Mouse (Mus musculus) gastrocnemius, postnatal 14 days (tissue): ENCODE results near the gene Rasal3. TPM values are rescaled to one million over a fixed set of nuclear protein-coding genes. Genes with fewer than 3 reads are reported as not detected.
A peak's percentile ranks its signal among the peaks of the same experiment; 100 is the strongest.

Source experiments
- DNase-seq: peaks from one replicate; pipeline ENCODE4 v3.0.0; 2021; ENCODE audit warnings: mixed read lengths
- intact Hi-C: fragments of 180-260 bp; cut with DNase I; formaldehyde crosslinking; loops from one replicate; pipeline ENCODE4 v1.15.1; 2025; ENCODE audit warnings: low total_unique reads
- total RNA-seq, 2 experiments: library from RNA; stranded (reverse); gene quantifications; 2 replicates each; pipeline ENCODE4 v1.2.3; 2021

Rasal3 gene
- total RNA-seq, 2 experiments from 2014 or later: 0.14 TPM; not detected in 1

- intact Hi-C loops: loop anchor here (10.0 kb wide), 1 partner anchor 89 kb away; no protein-coding TSS in a partner anchor
- no peak for DNase-seq
Measured at GRCm38 (mm10) chr17:32396266-32396665, 7.1 kb downstream of the Rasal3 start.

- intact Hi-C loops: loop anchor here (10.0 kb wide), 1 partner anchor 91 kb away; no protein-coding TSS in a partner anchor
Measured at GRCm38 (mm10) chr17:32393944-32394343, 9.4 kb downstream of the Rasal3 start.

GRCm38 (mm10) chr17:32389101-32389659 lies 14.2 kb downstream of the Rasal3 start, which contains the start of gene Wiz:
Gene Wiz, minus strand, starts transcription at chr17:32389439.
- DNase-seq: peak; percentile 97
- intact Hi-C loops: no loop called here

More at GRCm38 (mm10) chr17:32393944-32394343, 9.4 kb downstream of the Rasal3 start:
- no peak for DNase-seq

- intact Hi-C loops: no loop called here
- DNase-seq: peak; percentile 39
Measured at GRCm38 (mm10) chr17:32388370-32389100, 14.8 kb downstream of the Rasal3 start.

- intact Hi-C loops: no loop called here
- no peak for DNase-seq
Measured at GRCm38 (mm10) chr17:32387986-32388369, 15.4 kb downstream of the Rasal3 start.

GRCm38 (mm10) chr17:32386659-32387432 lies 16.5 kb downstream of the Rasal3 start:
- intact Hi-C loops: no loop called here
- no peak for DNase-seq

GRCm38 (mm10) chr17:32383661-32384060 lies 19.7 kb downstream of the Rasal3 start:
- DNase-seq: no peak
- intact Hi-C loops: no loop called here

- intact Hi-C loops: no loop called here
- peak; percentile 63 for DNase-seq
Measured at GRCm38 (mm10) chr17:32382576-32382975, 20.8 kb downstream of the Rasal3 start.

GRCm38 (mm10) chr17:32378786-32379185 lies 24.6 kb downstream of the Rasal3 start:
- intact Hi-C loops: no loop called here
- DNase-seq: no peak

GRCm38 (mm10) chr17:32377137-32377536 lies 26.2 kb downstream of the Rasal3 start:
- intact Hi-C loops: no loop called here
- no peak for DNase-seq

GRCm38 (mm10) chr17:32376475-32376874 lies 26.9 kb downstream of the Rasal3 start:
- DNase-seq: no peak
- intact Hi-C loops: no loop called here

- intact Hi-C loops: no loop called here
- DNase-seq: no peak
Measured at GRCm38 (mm10) chr17:32368991-32369578, 34.3 kb downstream of the Rasal3 start.

GRCm38 (mm10) chr17:32367706-32368105 lies 35.7 kb downstream of the Rasal3 start:
- intact Hi-C loops: no loop called here
- DNase-seq: no peak

GRCm38 (mm10) chr17:32365296-32365695 lies 38.1 kb downstream of the Rasal3 start:
- no peak for DNase-seq
- intact Hi-C loops: no loop called here

GRCm38 (mm10) chr17:32364850-32365249 lies 38.5 kb downstream of the Rasal3 start:
- intact Hi-C loops: no loop called here
- no peak for DNase-seq

GRCm38 (mm10) chr17:32364331-32364730 lies 39.1 kb downstream of the Rasal3 start:
- intact Hi-C loops: no loop called here
- peak; percentile 92 for DNase-seq

GRCm38 (mm10) chr17:32363821-32364301 lies 39.5 kb downstream of the Rasal3 start:
- intact Hi-C loops: no loop called here
- no peak for DNase-seq

- intact Hi-C loops: no loop called here
- no peak for DNase-seq
Measured at GRCm38 (mm10) chr17:32362686-32363085, 40.7 kb downstream of the Rasal3 start.

- DNase-seq: no peak
- intact Hi-C loops: no loop called here
Measured at GRCm38 (mm10) chr17:32359928-32360327, 43.5 kb downstream of the Rasal3 start.

GRCm38 (mm10) chr17:32358943-32359340 lies 44.4 kb downstream of the Rasal3 start:
- DNase-seq: no peak
- intact Hi-C loops: no loop called here
